Mouse (Mus musculus): ENCODE data around the gene Ntn5.

Gene Ntn5

DNA sequence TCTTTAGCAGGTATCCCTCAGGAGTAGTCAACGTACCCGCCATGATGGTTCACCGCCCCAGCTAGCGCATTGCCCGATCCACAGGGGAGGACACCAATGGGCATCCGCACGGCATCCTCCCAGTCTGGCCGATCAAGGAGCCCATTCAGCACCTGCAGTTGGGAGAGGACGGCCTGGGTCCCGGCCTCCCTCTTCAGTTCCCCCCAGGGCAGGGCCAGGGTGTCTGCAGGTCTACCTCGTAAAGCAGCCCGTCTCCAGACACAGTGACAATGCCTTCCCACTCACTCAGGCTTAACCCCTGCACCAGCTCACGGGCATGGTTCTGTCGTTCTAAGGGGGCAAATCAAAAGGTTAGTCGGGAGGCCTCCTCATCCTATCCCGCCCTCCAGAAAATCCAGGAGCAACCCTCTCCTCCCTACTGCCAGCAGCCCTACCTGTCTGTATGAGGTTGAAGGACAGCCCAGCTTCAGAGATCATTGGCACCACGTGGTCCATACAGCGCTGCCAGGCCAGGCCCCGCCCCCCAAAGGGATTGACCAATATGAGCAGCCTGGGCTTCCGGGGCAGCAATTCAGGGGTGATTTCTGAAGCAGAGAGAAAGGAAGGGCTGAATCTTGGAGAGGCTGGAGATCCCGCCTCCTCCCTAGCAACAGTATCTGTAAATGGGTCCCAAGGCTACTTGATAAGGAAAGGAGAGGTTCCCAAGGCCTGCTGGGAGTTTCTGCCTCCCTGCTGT is 28.4 kb downstream of the Ntn5 start:
- DNase-seq (ENCODE audit: low spot score), result no peak

- DNase-seq (ENCODE audit: low spot score), result no peak
These were observed 29.6 kb downstream of the Ntn5 start for GRCm38 (mm10) chr7:45713396-45713795.

DNA sequence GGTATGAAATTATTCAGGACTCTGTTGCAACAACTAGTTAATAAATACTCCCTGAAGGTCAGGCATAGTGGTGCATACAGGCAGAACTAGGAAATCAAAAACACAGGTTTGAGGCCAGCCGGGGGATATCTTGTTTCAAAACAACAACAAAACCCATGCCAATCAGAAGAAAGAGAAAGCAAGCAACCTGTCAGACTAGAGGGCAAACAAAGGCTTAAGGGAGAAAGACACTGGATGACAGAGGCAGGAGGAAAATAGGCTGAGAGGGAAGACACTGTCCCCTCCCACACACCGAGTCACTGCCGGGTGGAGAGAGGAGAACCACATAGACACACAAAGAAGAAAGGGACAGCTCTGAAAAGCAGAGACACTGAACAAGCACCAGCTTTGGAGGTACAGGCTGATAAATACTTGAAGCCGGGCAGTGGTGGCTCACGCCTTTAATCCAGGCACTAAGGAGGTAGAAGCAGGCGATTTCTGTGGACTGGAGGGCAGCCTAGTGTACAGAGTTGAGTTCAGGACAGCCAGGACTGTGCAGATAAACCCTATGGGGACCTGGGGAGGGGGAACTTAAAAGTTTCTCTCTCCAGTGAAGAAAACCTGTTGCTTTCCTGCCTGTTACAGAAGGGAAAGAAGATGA is 30.2 kb downstream of the Ntn5 start:
- no peak for DNase-seq (ENCODE audit: low spot score)

GRCm38 (mm10) chr7:45714630-45715089 is 30.8 kb downstream of the Ntn5 start:
- DNase-seq (ENCODE audit: low spot score), result no peak

DNA sequence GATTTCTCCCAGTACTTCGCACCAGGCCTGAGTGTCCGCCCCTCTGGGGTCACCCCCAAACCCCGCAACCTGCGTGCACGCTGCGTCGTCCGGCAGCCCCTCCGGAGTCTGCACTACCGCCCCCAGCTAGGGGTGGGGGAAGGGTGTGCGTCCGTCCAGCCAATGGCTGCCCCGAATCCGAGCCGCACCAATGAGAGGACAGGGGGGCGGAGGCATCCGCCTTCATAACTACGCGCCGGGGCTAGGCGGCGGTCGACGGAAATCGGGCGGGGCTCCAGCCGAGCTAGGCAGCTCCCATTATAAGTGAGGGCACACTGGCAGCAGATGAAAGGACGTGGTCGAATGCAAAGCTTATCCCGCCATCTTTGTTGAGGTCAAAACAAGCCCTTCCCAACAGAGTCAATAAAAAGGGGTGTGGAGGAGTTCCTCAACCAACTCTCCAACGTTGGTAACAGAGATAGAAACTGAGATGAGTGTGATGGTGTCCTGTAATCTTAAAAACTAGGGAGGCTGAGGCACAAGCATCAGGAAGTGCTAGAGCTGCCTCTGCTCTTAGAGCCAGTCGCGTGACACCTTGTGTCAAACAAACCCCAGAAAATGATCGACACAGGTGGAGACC is 31.4 kb downstream of the Ntn5 start, which contains the start of gene Rpl18:
Gene Rpl18, plus strand, starts transcription at position 368 of the 619 bp plus-strand sequence.
- peak; percentile 91 for DNase-seq (ENCODE audit: low spot score)

DNA sequence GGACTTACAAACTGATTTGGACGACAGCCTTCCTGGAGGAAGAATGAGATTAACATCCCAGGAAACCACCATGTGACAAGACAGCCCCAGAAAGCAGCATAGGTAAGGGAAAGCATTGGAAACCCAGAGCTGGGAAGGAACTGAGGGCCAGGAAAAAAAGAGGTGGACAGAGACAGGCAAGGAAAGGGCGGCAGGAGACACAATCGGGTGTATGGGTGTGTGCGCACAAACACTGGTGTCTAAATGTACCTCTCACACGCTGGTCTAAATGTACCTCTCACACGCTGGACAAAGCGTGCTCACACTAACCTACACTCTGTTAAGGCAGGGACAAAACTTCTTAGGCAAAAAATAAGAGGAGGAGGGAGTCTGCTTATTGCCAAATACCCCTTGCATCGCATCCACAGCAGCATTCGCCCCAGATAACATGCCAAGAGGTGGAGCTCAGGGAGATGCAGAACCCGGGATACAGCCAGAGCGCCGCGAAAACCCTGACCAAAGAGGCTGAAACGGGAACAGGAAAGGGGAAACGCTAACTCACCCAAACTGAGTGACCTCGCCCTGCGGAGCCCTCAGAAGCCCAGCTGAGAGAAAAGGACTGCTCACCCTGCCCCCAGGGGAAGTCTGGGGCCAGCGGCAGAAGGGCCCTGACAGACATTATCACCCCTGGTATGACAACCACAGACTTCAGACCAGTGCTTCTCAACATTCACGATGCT is 32.1 kb downstream of the Ntn5 start:
- no peak for DNase-seq (ENCODE audit: low spot score)

DNA sequence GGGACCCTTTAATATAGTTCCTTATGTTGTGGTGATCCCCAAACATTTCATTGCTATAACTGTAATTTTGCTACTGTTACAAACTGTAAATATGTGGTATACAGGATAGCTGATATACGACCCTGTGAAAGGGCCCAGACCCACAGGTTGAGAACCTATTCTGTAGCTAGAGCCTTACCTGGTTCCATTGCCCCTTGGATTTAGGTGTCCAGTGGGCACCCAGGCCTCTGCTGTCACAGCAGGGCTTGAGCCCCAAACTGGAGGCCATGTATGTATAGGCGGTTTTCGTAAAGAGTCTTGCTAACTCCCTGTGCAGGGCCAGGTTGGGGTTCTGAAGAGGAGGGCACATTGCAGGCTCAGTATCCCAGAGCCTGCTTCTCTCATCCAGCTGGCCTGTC is 32.6 kb downstream of the Ntn5 start:
- no peak for DNase-seq (ENCODE audit: low spot score)

DNA sequence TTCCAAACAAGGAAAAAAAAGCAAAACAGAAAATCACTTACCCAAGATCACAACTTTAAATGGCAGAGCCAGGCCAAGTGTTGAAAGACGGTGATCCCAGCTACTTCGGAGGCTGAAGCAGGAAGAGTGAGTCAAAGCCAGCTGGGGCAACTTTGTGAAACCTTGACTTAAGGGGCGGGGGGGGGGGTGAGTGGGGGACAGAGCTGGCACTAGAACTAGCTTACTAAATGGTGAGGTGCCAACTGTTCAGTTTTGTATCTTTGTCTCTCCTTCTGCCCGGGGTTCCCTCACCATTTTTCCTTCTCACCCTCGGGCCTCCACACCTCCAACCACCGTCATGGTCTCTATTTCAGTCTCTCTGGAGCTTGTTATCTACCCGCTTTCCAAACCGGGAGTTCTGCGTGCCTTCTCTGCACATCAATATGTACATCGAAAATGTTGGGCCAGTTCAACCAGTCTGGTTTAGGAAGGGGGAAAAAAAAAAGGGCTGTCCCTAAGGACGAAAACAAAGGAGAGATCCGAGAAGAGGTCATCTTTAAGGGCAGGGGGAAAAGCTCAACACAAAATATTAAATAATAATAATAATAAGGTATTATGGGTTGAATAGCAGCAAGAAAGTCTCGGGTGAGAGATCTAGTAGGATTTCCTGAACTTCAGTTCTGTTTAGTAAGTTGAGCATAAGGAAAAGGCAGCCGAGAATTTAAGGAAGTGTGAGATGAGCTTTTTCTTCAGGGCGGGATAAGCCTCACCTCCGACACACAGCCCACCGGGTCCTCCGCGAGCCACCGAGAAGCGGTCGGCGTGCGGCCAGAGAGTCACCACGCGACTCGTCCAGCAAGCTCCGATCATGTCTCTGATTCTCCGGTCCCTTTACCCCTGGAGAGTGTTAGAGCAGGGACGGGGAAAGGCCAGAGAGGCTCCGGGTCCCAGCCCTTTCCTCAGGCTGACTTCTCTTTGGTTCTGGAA is 33.4 kb downstream of the Ntn5 start:
- no peak for DNase-seq (ENCODE audit: low spot score)

DNA sequence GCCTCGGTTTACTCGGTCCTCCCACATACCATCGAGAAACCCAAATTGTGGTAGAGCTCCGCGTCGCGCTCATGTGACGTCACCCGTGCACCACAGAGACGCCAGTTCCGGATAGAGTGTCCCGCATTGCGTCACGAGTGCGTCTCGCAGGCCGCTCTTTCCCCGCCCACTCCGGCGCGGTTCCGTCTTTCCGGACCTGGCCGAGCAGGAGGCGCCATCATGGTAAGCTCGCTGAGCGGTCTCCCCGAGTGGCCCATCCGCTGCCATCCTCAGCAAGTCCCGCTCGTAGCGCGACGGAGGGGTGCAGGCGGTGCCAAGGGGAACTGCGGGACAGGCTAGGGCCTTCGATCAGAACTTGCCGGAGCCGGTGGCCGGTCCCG is 34.1 kb downstream of the Ntn5 start, which contains the start of gene Sphk2:
Gene Sphk2, minus strand, starts transcription at position 85 of the 380 bp plus-strand sequence.
- peak; percentile 94 for DNase-seq (ENCODE audit: low spot score)

DNA sequence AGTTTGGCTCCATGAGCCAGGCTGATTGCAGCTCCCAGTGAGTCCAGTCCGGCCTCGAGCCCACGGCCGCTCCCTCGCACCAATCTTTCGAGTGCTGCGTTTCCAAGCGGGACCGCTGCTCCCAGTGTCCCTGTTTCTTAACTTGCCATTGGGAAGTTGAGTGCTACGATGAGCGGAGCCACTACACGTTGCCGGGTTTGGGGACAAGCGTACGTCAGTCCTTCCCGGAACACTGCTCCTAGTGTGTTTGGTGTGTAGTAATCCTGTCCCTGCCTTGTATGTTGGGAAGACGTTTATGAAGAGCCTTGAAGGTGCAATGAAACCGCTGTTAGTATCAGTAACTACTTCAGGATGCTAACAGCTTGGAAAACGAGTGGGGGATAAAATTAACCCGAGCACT is 34.5 kb downstream of the Ntn5 start:
- no peak for DNase-seq (ENCODE audit: low spot score)

DNA sequence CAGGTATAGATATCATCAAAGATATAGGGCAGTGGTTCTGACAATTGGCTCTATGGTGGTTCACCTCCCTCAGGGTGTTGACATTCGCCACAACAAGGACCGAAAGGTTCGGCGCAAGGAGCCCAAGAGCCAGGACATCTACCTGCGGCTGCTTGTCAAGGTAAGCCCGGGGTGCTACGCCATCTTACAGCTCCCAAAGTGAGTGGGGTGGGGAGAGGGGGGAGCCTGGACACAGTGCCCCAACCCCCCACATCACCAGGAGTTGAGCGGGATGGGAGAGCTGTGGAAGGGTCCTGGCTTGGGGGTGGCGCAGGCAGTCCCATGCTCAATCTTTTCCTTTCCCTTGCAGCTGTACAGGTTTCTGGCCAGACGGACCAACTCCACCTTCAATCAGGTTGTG is 35.4 kb downstream of the Ntn5 start:
- DNase-seq (ENCODE audit: low spot score), result no peak

- DNase-seq (ENCODE audit: low spot score), result no peak
These were observed 36.1 kb downstream of the Ntn5 start for GRCm38 (mm10) chr7:45719738-45720412.

DNA sequence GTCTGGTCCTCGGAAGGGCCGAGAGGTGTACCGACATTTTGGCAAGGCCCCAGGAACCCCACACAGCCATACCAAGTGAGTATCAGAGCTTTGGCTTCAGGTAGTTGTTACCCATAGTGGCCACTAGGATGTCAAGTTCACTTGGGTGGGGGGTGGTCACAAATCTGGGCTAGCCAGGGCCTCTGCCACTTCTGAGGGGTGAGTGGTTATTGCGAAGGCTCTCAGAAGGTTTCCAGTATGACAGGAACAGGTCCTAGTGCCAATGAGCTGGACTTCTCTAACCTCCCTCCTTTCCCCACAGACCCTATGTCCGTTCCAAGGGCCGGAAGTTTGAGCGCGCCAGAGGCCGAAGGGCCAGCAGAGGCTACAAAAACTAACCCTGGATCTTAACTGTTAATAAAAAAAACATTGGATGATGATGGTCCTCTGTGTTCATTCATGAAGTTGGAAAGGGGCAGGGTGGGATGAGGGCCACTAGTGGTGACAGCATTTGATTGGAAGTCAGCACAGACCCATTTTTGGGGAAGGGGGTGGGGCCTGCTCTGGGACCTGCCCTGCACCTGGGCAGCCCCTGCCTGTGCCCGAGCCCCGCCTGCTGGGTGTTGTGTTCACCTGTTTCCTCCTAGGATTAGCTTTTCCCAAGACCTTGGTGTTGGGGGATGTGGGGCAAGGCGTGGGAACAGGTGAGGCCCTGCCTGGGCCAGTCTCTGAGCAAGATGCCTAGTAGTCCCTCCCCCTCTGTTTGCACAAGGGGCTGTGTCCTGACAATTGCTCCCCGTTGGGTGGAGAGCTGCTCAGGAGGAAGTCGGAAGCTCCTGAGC is 36.8 kb downstream of the Ntn5 start, which contains the start of gene Fam83e:
Gene Fam83e, plus strand, starts transcription at position 800 of the 821 bp plus-strand sequence.
- no peak for DNase-seq (ENCODE audit: low spot score)

GRCm38 (mm10) chr7:45721234-45721571 is 37.4 kb downstream of the Ntn5 start:
- DNase-seq (ENCODE audit: low spot score), result no peak

- no peak for DNase-seq (ENCODE audit: low spot score)
These were observed 38.0 kb downstream of the Ntn5 start for GRCm38 (mm10) chr7:45721642-45722347.

DNA sequence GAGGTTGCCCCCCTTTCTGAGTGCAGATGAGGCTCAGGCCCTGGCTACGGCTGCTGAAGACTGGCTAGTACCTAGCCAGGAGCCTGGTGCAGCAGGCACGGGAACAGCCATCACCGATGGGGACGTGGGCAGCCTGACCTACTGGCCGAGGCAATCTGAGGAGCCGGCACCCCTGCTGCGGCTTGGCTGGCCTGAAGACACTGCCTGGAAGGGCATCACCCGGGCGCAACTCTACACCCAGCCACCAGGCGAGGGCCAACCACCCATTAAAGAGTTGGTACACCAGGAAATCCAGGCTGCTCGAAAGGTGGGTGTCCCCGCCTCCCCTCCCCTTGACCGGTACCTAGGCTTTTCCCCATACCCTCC is 38.5 kb downstream of the Ntn5 start:
- DNase-seq (ENCODE audit: low spot score), result no peak

- DNase-seq (ENCODE audit: low spot score), result no peak
These were observed 39.5 kb downstream of the Ntn5 start for GRCm38 (mm10) chr7:45723301-45723700.

DNA sequence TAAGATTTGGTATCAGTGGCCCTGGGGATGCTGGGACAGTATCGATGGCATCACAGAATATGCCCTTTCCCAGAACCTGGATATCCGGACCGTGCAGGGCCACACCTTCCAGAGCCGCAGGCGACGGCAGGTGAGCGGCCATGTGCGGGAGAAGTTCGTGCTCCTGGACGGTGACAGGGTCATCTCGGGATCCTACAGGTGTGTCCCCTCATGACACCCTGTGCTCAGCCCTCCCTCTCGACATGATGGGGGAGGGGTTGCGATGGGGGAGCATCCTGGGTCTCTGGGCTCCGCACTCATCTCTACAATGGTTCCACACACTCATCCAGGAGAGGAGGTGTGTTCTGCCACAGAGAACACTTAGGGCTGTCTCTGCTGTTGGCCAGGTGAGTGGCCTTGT is 40.0 kb downstream of the Ntn5 start:
- no peak for DNase-seq (ENCODE audit: low spot score)

GRCm38 (mm10) chr7:45725151-45725550 is 41.3 kb downstream of the Ntn5 start:
- DNase-seq (ENCODE audit: low spot score), result no peak

Measured in spleen, adult 12 weeks (tissue).